Mouse (Mus musculus) hindbrain, embryonic 12.5 days (tissue): ENCODE measurements at regions not wholly inside any gene's neighbourhood (a gene's known extent, or its start where the extent isn't known, plus 50 kb on each side); places are given as distances from the start of the nearest gene placed in this dataset.

Source experiments
- ATAC-seq: fragments of 200-750 bp; cut with Nextera tagmentation; 2 replicates; pipeline ENCODE4 v1.8.0; 2017; ENCODE audit warnings: moderate TSS enrichment; ENCODE audit not compliant: low FRiP score
- H3K27ac ChIP-seq: fragments of 300-500 bp; sonication (generic); 2 replicates; pipeline ENCODE4 v1.5.1; 2016; ENCODE audit warnings: mild to moderate bottlenecking
- H3K27me3 ChIP-seq: fragments of 300-500 bp; sonication (generic); 2 replicates; pipeline ENCODE4 v1.6.1; 2016; ENCODE audit warnings: mild to moderate bottlenecking
- H3K36me3 ChIP-seq: fragments of 300-500 bp; sonication (generic); 2 replicates; pipeline ENCODE4 v1.6.1; 2016; ENCODE audit warnings: mild to moderate bottlenecking
- H3K4me1 ChIP-seq: fragments of 300-500 bp; sonication (generic); 2 replicates; pipeline ENCODE4 v1.6.1; 2016
- H3K4me2 ChIP-seq: fragments of 300-500 bp; sonication (generic); replicated peaks from 2 replicates; pipeline ENCODE4 v1.6.1; 2016; ENCODE audit warnings: mild to moderate bottlenecking
- H3K4me3 ChIP-seq: fragments of 300-500 bp; sonication (generic); 2 replicates; pipeline ENCODE4 v1.5.1; 2016; ENCODE audit warnings: mild to moderate bottlenecking
- H3K9ac ChIP-seq: fragments of 300-500 bp; sonication (generic); 2 replicates; pipeline ENCODE4 v1.6.1; 2016; ENCODE audit warnings: mild to moderate bottlenecking, moderate library complexity
- H3K9me3 ChIP-seq: fragments of 300-500 bp; sonication (generic); replicated peaks from 2 replicates; pipeline ENCODE4 v1.6.1; 2016; ENCODE audit warnings: mild to moderate bottlenecking
- WGBS: fragments of 180-500 bp; shearing (Covaris S2); methylation state at CpG from one replicate; pipeline ENCODE4 v1.1.7; 2016; 5-methylcytosine and 5-hydroxymethylcytosine counted together

- Histone ChIP-seq H3K4me2 (no peak overlapping the region), H3K27me3 (no peaks in the 10 kb centered on the region), H3K4me3 (no peak overlapping the region), H3K9me3 (no peaks in the 10 kb centered on the region), H3K36me3 (no peaks in the 10 kb centered on the region), H3K4me1 (no peaks in the 10 kb centered on the region), H3K27ac (no peak overlapping the region), H3K9ac (no peak overlapping the region)
- 5% methylated on average over 3 of the region's 3 CpGs for WGBS
- peak; percentile 59; the same call in 1 of the 2 replicates for ATAC-seq
Observed at GRCm38 (mm10) chr6:121560852-121561251, 74.3 kb upstream of the A2m start.

- H3K4me3 ChIP-seq: no peak overlapping the region
- no peaks in the 10 kb centered on the region for H3K36me3 ChIP-seq
- H3K27ac ChIP-seq: no peak overlapping the region
- no peaks in the 10 kb centered on the region for H3K27me3 ChIP-seq
- 32% methylated on average over 1 of the region's 1 CpGs for WGBS
- 0 out of 2 replicates have a peak, but pooled peaks have one; percentile 33 for ATAC-seq
- no peaks in the 10 kb centered on the region for H3K4me1 ChIP-seq
- no peaks in the 10 kb centered on the region for H3K9me3 ChIP-seq
- H3K4me2 ChIP-seq: no peak overlapping the region
- H3K9ac ChIP-seq: no peak overlapping the region
Observed at GRCm38 (mm10) chr6:121560393-121560793, 74.8 kb upstream of the A2m start.

GRCm38 (mm10) chr6:121556481-121556880, 78.7 kb upstream of the A2m start:
- 8% methylated on average over 3 of the region's 3 CpGs for WGBS
- no peak overlapping the region for H3K4me2 ChIP-seq
- no peak for ATAC-seq

GRCm38 (mm10) chr6:121553501-121554132, 80.1 kb upstream of the Iqsec3 start:
- no peaks in the 10 kb centered on the region for H3K27me3 ChIP-seq
- no peak for ATAC-seq
- H3K36me3 ChIP-seq: no peaks in the 10 kb centered on the region
- H3K4me3 ChIP-seq: no peak overlapping the region
- WGBS: 81% methylated on average over 2 of the region's 2 CpGs
- H3K4me2 ChIP-seq: no peak overlapping the region
- no peak overlapping the region for H3K9ac ChIP-seq
- no peaks in the 10 kb centered on the region for H3K9me3 ChIP-seq
- H3K27ac ChIP-seq: no peak overlapping the region
- H3K4me1 ChIP-seq: no peaks in the 10 kb centered on the region

More at GRCm38 (mm10) chr6:121556481-121556880, 78.7 kb upstream of the A2m start:
- Histone ChIP-seq H3K9ac (no peak overlapping the region), H3K4me1 (no peaks in the 10 kb centered on the region), H3K9me3 (no peaks in the 10 kb centered on the region), H3K27ac (no peak overlapping the region), H3K27me3 (no peaks in the 10 kb centered on the region), H3K36me3 (no peaks in the 10 kb centered on the region), H3K4me3 (no peak overlapping the region)

- WGBS: 74% methylated on average over 7 of the region's 7 CpGs
- Histone ChIP-seq H3K9ac (no peak overlapping the region), H3K27ac (no peak overlapping the region), H3K9me3 (no peaks in the 10 kb centered on the region), H3K36me3 (no peaks in the 10 kb centered on the region), H3K27me3 (no peaks in the 10 kb centered on the region), H3K4me2 (no peak overlapping the region), H3K4me3 (no peak overlapping the region), H3K4me1 (no peaks in the 10 kb centered on the region)
- no peak for ATAC-seq
Observed at GRCm38 (mm10) chr6:121533521-121533920, 60.0 kb upstream of the Iqsec3 start.

GRCm38 (mm10) chr6:121532926-121533325, 59.4 kb upstream of the Iqsec3 start:
- Histone ChIP-seq H3K36me3 (no peaks in the 10 kb centered on the region), H3K9ac (no peak overlapping the region), H3K27ac (no peak overlapping the region), H3K4me1 (no peaks in the 10 kb centered on the region), H3K9me3 (no peaks in the 10 kb centered on the region), H3K4me3 (no peak overlapping the region), H3K27me3 (no peaks in the 10 kb centered on the region), H3K4me2 (no peak overlapping the region)
- peak; percentile 71 for ATAC-seq
- 1% methylated on average over 3 of the region's 3 CpGs for WGBS

- no peak overlapping the region for H3K27ac ChIP-seq
- no peaks in the 10 kb centered on the region for H3K27me3 ChIP-seq
- ATAC-seq: peak; percentile 53; the same call in 1 of the 2 replicates
- H3K9ac ChIP-seq: no peak overlapping the region
- H3K4me1 ChIP-seq: no peaks in the 10 kb centered on the region
- WGBS: 59% methylated on average over 13 of the region's 13 CpGs
- H3K9me3 ChIP-seq: no peaks in the 10 kb centered on the region
- H3K4me3 ChIP-seq: no peak overlapping the region
- no peaks in the 10 kb centered on the region for H3K36me3 ChIP-seq
- no peak overlapping the region for H3K4me2 ChIP-seq
Observed at GRCm38 (mm10) chr6:121531825-121532389, 58.4 kb upstream of the Iqsec3 start.

GRCm38 (mm10) chr6:121527281-121527680, 53.8 kb upstream of the Iqsec3 start:
- WGBS: 98% methylated on average over 4 of the region's 4 CpGs
- 0 out of 2 replicates have a peak, but pooled peaks cover 1% of the 10 kb centered on the region for H3K27me3 ChIP-seq
- no peak overlapping the region for H3K9ac ChIP-seq
- H3K4me1 ChIP-seq: peaks cover 10% of the 10 kb centered on the region; the same call in 1 of the 2 replicates
- H3K4me3 ChIP-seq: no peak overlapping the region
- no peak overlapping the region for H3K27ac ChIP-seq
- H3K36me3 ChIP-seq: no peaks in the 10 kb centered on the region
- H3K4me2 ChIP-seq: no peak overlapping the region
- H3K9me3 ChIP-seq: no peaks in the 10 kb centered on the region
- no peak for ATAC-seq

- Histone ChIP-seq H3K4me1 (peaks cover 10% of the 10 kb centered on the region; the same call in 1 of the 2 replicates), H3K27ac (no peak overlapping the region), H3K4me3 (no peak overlapping the region), H3K4me2 (no peak overlapping the region), H3K36me3 (no peaks in the 10 kb centered on the region), H3K9me3 (no peaks in the 10 kb centered on the region), H3K27me3 (0 out of 2 replicates have a peak, but pooled peaks cover 5% of the 10 kb centered on the region), H3K9ac (no peak overlapping the region)
- 71% methylated on average over 2 of the region's 2 CpGs for WGBS
- no peak for ATAC-seq
Observed at GRCm38 (mm10) chr6:121526121-121526520, 52.6 kb upstream of the Iqsec3 start.

GRCm38 (mm10) chr6:121524613-121524970, 51.1 kb upstream of the Iqsec3 start:
- Histone ChIP-seq H3K9ac (no peak overlapping the region), H3K4me3 (no peak overlapping the region), H3K27me3 (0 out of 2 replicates have a peak, but pooled peaks cover 5% of the 10 kb centered on the region), H3K27ac (no peak overlapping the region), H3K9me3 (no peaks in the 10 kb centered on the region), H3K4me1 (peaks cover 10% of the 10 kb centered on the region; the same call in 1 of the 2 replicates), H3K4me2 (no peak overlapping the region), H3K36me3 (no peaks in the 10 kb centered on the region)
- ATAC-seq: no peak
- WGBS: 11% methylated on average over 3 of the region's 3 CpGs

- Histone ChIP-seq H3K4me1 (peaks cover 10% of the 10 kb centered on the region; the same call in 1 of the 2 replicates), H3K4me2 (no peak overlapping the region), H3K9ac (no peak overlapping the region), H3K36me3 (no peaks in the 10 kb centered on the region), H3K9me3 (no peaks in the 10 kb centered on the region), H3K27ac (no peak overlapping the region), H3K27me3 (0 out of 2 replicates have a peak, but pooled peaks cover 5% of the 10 kb centered on the region), H3K4me3 (no peak overlapping the region)
- 62% methylated on average over 11 of the region's 11 CpGs for WGBS
- no peak for ATAC-seq
Observed at GRCm38 (mm10) chr6:121523882-121524612, 50.6 kb upstream of the Iqsec3 start.
